Mouse (Mus musculus) adrenal gland, adult 18-20 months (tissue): ENCODE results near the gene Zkscan14. TPM values are rescaled to one million over a fixed set of nuclear protein-coding genes. Genes with fewer than 3 reads are reported as not detected.

ENCODE experiments used
- total RNA-seq, 2 experiments: library from RNA; stranded (reverse); gene quantifications; 1 replicate in 1 of 2; 2 replicates in 1 of 2; pipeline ENCODE4 v1.2.3; 2021

Zkscan14 gene
- total RNA-seq, 2 experiments from 2014 or later = 9.5 to 10.9 TPM

Other genes with a start within 250 kb of the Zkscan14 start
- 10 to 100 TPM; 18.3 to 18.4 TPM for gene Smurf1, start 236.0 kb downstream of the Zkscan14 start, total RNA-seq
- not detected for gene Gm4871, start 169.1 kb downstream of the Zkscan14 start, total RNA-seq
- gene 1700018F24Rik, start 158.9 kb downstream of the Zkscan14 start, total RNA-seq = not detected
- 100 to 1,000 TPM; 131 to 134 TPM for gene Arpc1a, start 118.0 kb downstream of the Zkscan14 start, total RNA-seq
- not detected for gene Kpna7, start 117.8 kb downstream of the Zkscan14 start, total RNA-seq
- 100 to 1,000 TPM; 210 to 225 TPM for gene Arpc1b, start 87.7 kb downstream of the Zkscan14 start, total RNA-seq
- 10 to 100 TPM; 77.4 to 84.6 TPM for gene Pdap1, start 61.6 kb downstream of the Zkscan14 start, total RNA-seq
- 100 to 1,000 TPM; 103 to 110 TPM for gene Bud31, start 61.5 kb downstream of the Zkscan14 start, total RNA-seq
- gene Ptcd1, start 34.8 kb downstream of the Zkscan14 start, total RNA-seq = 10 to 100 TPM; 22.1 to 23.1 TPM
- 10 to 100 TPM; 19.9 to 22.5 TPM for gene Cpsf4, start 34.7 kb downstream of the Zkscan14 start, total RNA-seq
- gene Atp5j2, start 9.8 kb downstream of the Zkscan14 start, total RNA-seq = 100 to 1,000 TPM; 493 to 672 TPM
- gene Zkscan5, start 2.7 kb upstream of the Zkscan14 start, total RNA-seq = 10 to 100 TPM in 1 of 2 experiments, 1 to 10 TPM in 1; 9.2 to 10.6 TPM
- gene Zfp655, start 29.8 kb upstream of the Zkscan14 start, total RNA-seq = 10 to 100 TPM; 46.2 to 59.3 TPM
- 10 to 100 TPM; 15.4 to 16.6 TPM for gene Zscan25, start 78.6 kb upstream of the Zkscan14 start, total RNA-seq
- gene Cyp3a57, start 143.4 kb upstream of the Zkscan14 start, total RNA-seq = not detected